10 mouse cellular contexts compared by ENCODE assay signal in genomic region chr12:7990804-7991203, GRCm38 (mm10). TPM values are rescaled to one million over a fixed set of nuclear protein-coding genes. Genes with fewer than 3 reads are reported as not detected.
DNase-seq lines count a peak whose midpoint lies in the region; ATAC-seq and TF ChIP-seq lines count a peak whose summit lies in the region.
"Had no signal": no experiment of that assay in that cellular context is flagged by ENCODE, and none has a peak within 500 bp of the region (broad histone marks: within the 10 kb centered on the region; RNA-seq: fewer than 3 reads in every experiment).

No protein-coding gene starts in this region.

- no peaks in the 10 kb centered on the region for H3K27me3 ChIP-seq in neural tube, embryonic 15.5 days (replicated peaks)
- no peaks in the 10 kb centered on the region for H3K27me3 ChIP-seq in forebrain, postnatal 0 days (ENCODE audit: insufficient read depth, low read length)
- H3K27me3 ChIP-seq: heart, embryonic 15.5 days; neural tube, embryonic 13.5 days had no signal

- H3K36me3 ChIP-seq in neural tube, embryonic 15.5 days: no peaks in the 10 kb centered on the region
- no peaks in the 10 kb centered on the region for H3K36me3 ChIP-seq in forebrain, postnatal 0 days (ENCODE audit: insufficient read depth)
- H3K36me3 ChIP-seq: heart, embryonic 15.5 days; neural tube, embryonic 13.5 days had no signal

- DNase-seq in cerebellum, adult 9-11 months: no peak
- DNase-seq in neural tube, embryonic 10.5 days (ENCODE audit: extremely low spot score, low spot score): peak; percentile 54
- peak; percentile 80 for DNase-seq in brain, embryonic 14.5 days (ENCODE audit: low read depth)
- peak; percentile 68 for DNase-seq in forebrain, postnatal 0 days
- peak; percentile 17 for DNase-seq in layer of hippocampus, adult 9-10 months (ENCODE audit: low spot score)
- DNase-seq in retina, adult 2 months (ENCODE audit: low read depth, low spot score): peak; percentile 40

- H3K9ac ChIP-seq in neural tube, embryonic 15.5 days (replicated peaks): no peak overlapping the region
- no peak overlapping the region for H3K9ac ChIP-seq in forebrain, postnatal 0 days
- H3K9ac ChIP-seq: heart, embryonic 15.5 days; neural tube, embryonic 13.5 days had no signal

- no peaks in the 10 kb centered on the region for H3K9me3 ChIP-seq in neural tube, embryonic 15.5 days (replicated peaks)
- H3K9me3 ChIP-seq in forebrain, postnatal 0 days (ENCODE audit: low read length): no peaks in the 10 kb centered on the region
- H3K9me3 ChIP-seq: heart, embryonic 15.5 days; neural tube, embryonic 13.5 days had no signal

- peak; percentile 75; the same call in 1 of the 2 replicates for ATAC-seq in cerebellum, adult (ENCODE audit: insufficient number of reproducible peaks, low FRiP score, low TSS enrichment)
- ATAC-seq in neural tube, embryonic 15.5 days (ENCODE audit: low FRiP score): no peak
- peak; percentile 47; the same call in 1 of the 2 replicates for ATAC-seq in forebrain, postnatal 0 days

- H3K4me1 ChIP-seq in neural tube, embryonic 15.5 days: no peaks in the 10 kb centered on the region
- H3K4me1 ChIP-seq in forebrain, postnatal 0 days (ENCODE audit: insufficient read depth): no peaks in the 10 kb centered on the region
- H3K4me1 ChIP-seq: heart, embryonic 15.5 days; neural tube, embryonic 13.5 days had no signal

- peak; percentile 75; the same call in 1 of the 2 replicates for TF ChIP-seq CTCF in brain, embryonic 14.5 days (IDR thresholded peaks at IDR 0.05; ENCODE audit: borderline replicate concordance, extremely low read depth, insufficient read depth, insufficient read length)
- TF ChIP-seq CTCF in forebrain, postnatal 0 days (IDR thresholded peaks at IDR 0.05; ENCODE audit: low read depth): peak; percentile 72

- WGBS in neural tube, embryonic 15.5 days: 11% methylated on average over 3 of the region's 3 CpGs
- 12% methylated on average over 3 of the region's 3 CpGs for WGBS in forebrain, postnatal 0 days

- no peak for TF ChIP-seq POLR2A in brain, embryonic 14.5 days (IDR thresholded peaks at IDR 0.05; ENCODE audit: borderline replicate concordance, extremely low read depth, insufficient read depth, insufficient read length, poor library complexity, severe bottlenecking)

- no peak overlapping the region for H3K27ac ChIP-seq in neural tube, embryonic 15.5 days (replicated peaks)
- no peak overlapping the region for H3K27ac ChIP-seq in forebrain, postnatal 0 days (ENCODE audit: low read depth, low read length)
- H3K27ac ChIP-seq: heart, embryonic 15.5 days; neural tube, embryonic 13.5 days had no signal

- H3K4me3 ChIP-seq in neural tube, embryonic 15.5 days (replicated peaks): no peak overlapping the region
- H3K4me3 ChIP-seq in forebrain, postnatal 0 days (ENCODE audit: low read depth, low read length): no peak overlapping the region
- H3K4me3 ChIP-seq: heart, embryonic 15.5 days; neural tube, embryonic 13.5 days had no signal

- H3K4me2 ChIP-seq in neural tube, embryonic 15.5 days: no peak overlapping the region
- H3K4me2 ChIP-seq in forebrain, postnatal 0 days (ENCODE audit: low read depth): no peak overlapping the region
- H3K4me2 ChIP-seq: heart, embryonic 15.5 days; neural tube, embryonic 13.5 days had no signal

RNA-seq across cellular contexts. Expression of gene Apob, which starts 13.4 kb away (rescaled TPM):
- 0.05 and 0.51 TPM in 2 replicates for polyA plus RNA-seq in neural tube, embryonic 15.5 days (2015; fragmentation: Nextera tagmentation; extraction: Ambion mirVana)
- 0.31 and 0.35 TPM in 2 replicates for polyA plus RNA-seq in brain, embryonic 14.5 days (2012; rRNA removed)
- 0.15 and 0.33 TPM in 2 replicates for total RNA-seq in forebrain, postnatal 0 days (2014; rRNA removed)
- 0.01 TPM in 1 of 2 replicates, not detected in the other for polyA plus RNA-seq in forebrain, postnatal 0 days (2015; fragmentation: Nextera tagmentation; extraction: Ambion mirVana)
